Mouse (Mus musculus) bone marrow macrophage, adult 2 months (primary cell): Measurements from ENCODE around the gene Baz2b.

ENCODE experiments used
- CTCF ChIP-seq: IDR thresholded peaks from 2 replicates; pipeline ENCODE4 v1.5.1; 2012; ENCODE audit warnings: low read depth, mild to moderate bottlenecking, low read length, moderate library complexity
- POLR2A ChIP-seq: IDR thresholded peaks from 2 replicates; pipeline ENCODE4 v1.6.1; 2012; ENCODE audit warnings: mild to moderate bottlenecking, low read depth, low read length, borderline replicate concordance

DNA sequence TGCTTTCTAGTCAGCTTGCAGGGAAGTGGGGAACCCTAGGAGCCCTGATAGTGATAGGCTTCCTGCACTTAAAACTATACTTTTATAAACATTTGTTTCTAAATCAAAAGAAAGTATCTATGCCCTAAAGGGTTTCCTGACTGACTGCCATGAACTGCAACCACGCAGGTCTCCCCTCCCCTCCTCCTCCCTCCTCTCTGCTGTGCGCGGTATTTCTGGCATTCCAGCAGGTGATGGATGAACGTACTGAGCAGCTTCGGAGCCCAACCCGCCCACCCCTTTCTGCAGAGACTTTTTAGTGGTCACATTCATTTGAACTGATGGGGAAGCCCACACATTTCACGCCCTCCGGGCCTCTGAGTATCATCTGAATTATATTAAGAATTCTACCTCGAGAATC, 273.3 kb downstream of the Baz2b start:
- TF ChIP-seq CTCF (no peak), POLR2A (no peak)
